Mouse (Mus musculus) lung, embryonic 16.5 days (tissue): ENCODE results near the gene Tmem170. TPM values are rescaled to one million over a fixed set of nuclear protein-coding genes. Genes with fewer than 3 reads are reported as not detected.

Experiments used
- ATAC-seq: fragments of 200-750 bp; cut with Nextera tagmentation; 2 replicates; pipeline ENCODE4 v1.8.0; 2017; ENCODE audit warnings: low read depth, mild to moderate bottlenecking, moderate library complexity
- H3K27ac ChIP-seq: fragments of 300-500 bp; sonication (generic); 2 replicates; pipeline ENCODE4 v1.5.1; 2014; ENCODE audit warnings: mild to moderate bottlenecking, control low read depth, low read length
- H3K27me3 ChIP-seq: fragments of 300-500 bp; sonication (generic); 2 replicates; pipeline ENCODE4 v1.6.1; 2014; ENCODE audit warnings: low read depth, low read length, mixed read lengths; ENCODE audit not compliant: control insufficient read depth, insufficient read depth
- H3K36me3 ChIP-seq: fragments of 300-500 bp; sonication (generic); 2 replicates; pipeline ENCODE4 v1.6.1; 2014; ENCODE audit warnings: low read length; ENCODE audit not compliant: control insufficient read depth, insufficient read depth
- H3K4me1 ChIP-seq: fragments of 300-500 bp; sonication (generic); replicated peaks from 2 replicates; pipeline ENCODE4 v1.6.1; 2014; ENCODE audit warnings: low read length, mixed read lengths; ENCODE audit not compliant: control insufficient read depth, insufficient read depth
- H3K4me2 ChIP-seq: fragments of 300-500 bp; sonication (generic); 2 replicates; pipeline ENCODE4 v1.6.1; 2014; ENCODE audit warnings: low read depth, low read length, control low read depth
- H3K4me3 ChIP-seq: fragments of 300-500 bp; sonication (generic); 2 replicates; pipeline ENCODE4 v1.5.1; 2014; ENCODE audit warnings: mild to moderate bottlenecking, low read length, control low read depth
- H3K9ac ChIP-seq: fragments of 300-500 bp; sonication (generic); 2 replicates; pipeline ENCODE4 v1.6.1; 2014; ENCODE audit warnings: low read length, control low read depth
- H3K9me3 ChIP-seq: fragments of 300-500 bp; sonication (generic); 2 replicates; pipeline ENCODE4 v1.6.1; 2016; ENCODE audit warnings: low read length; ENCODE audit not compliant: control insufficient read depth
- WGBS: fragments of 180-500 bp; shearing (Covaris S2); extraction: QIAGEN DNeasy Blood & Tissue Kit; methylation state at CpG from one replicate; pipeline ENCODE4 v1.1.7; 2014; 5-methylcytosine and 5-hydroxymethylcytosine counted together
- polyA plus RNA-seq: library from polyadenylated mRNA; unstranded; fragments of >200 nt; fragmentation: Nextera tagmentation; extraction: Ambion mirVana; gene quantifications from 2 replicates; pipeline ENCODE4 v1.2.1, GENCODE M21; 2015

Tmem170 gene
- polyA plus RNA-seq, 1 experiment from 2014 or later, result 10.1 TPM

- Histone ChIP-seq H3K9me3 (no peaks in the 10 kb centered on the region), H3K36me3 (no peaks in the 10 kb centered on the region), H3K27ac (no peak overlapping the region), H3K4me1 (no peaks in the 10 kb centered on the region), H3K27me3 (no peaks in the 10 kb centered on the region), H3K9ac (no peak overlapping the region), H3K4me3 (no peak overlapping the region), H3K4me2 (no peak overlapping the region)
- ATAC-seq, result no peak
- 95% methylated on average over 9 of the region's 9 CpGs for WGBS
Measured at GRCm38 (mm10) chr8:111813818-111814217, 62.7 kb downstream of the Tmem170 start.

Other genes with a start within 250 kb of the Tmem170 start
- 1.1 and 1.6 TPM in 2 replicates for gene Ldhd, start 246.4 kb downstream of the Tmem170 start, polyA plus RNA-seq
- 19.8 and 19.9 TPM in 2 replicates for gene Zfp1, start 233.3 kb downstream of the Tmem170 start, polyA plus RNA-seq
- 1.2 TPM in 1 of 2 replicates, not detected in the other for gene Ctrb1, start 185.7 kb downstream of the Tmem170 start, polyA plus RNA-seq
- 49.2 and 52.1 TPM in 2 replicates for gene Bcar1, start 132.9 kb downstream of the Tmem170 start, polyA plus RNA-seq
- gene Cfdp1, start 22.5 kb downstream of the Tmem170 start, polyA plus RNA-seq, result 193 and 203 TPM in 2 replicates
- 14.2 and 15.4 TPM in 2 replicates for gene Chst5, start 33.7 kb upstream of the Tmem170 start, polyA plus RNA-seq
- gene Tmem231, start 57.1 kb upstream of the Tmem170 start, polyA plus RNA-seq, result 17.5 and 19.6 TPM in 2 replicates
- 195 and 218 TPM in 2 replicates for gene Gabarapl2, start 64.0 kb upstream of the Tmem170 start, polyA plus RNA-seq
- 7.5 and 8.8 TPM in 2 replicates for gene Adat1, start 115.6 kb upstream of the Tmem170 start, polyA plus RNA-seq
- 159 and 172 TPM in 2 replicates for gene Kars, start 134.6 kb upstream of the Tmem170 start, polyA plus RNA-seq
- 23.1 and 23.3 TPM in 2 replicates for gene Terf2ip, start 134.6 kb upstream of the Tmem170 start, polyA plus RNA-seq
- gene Gm6793, start 138.3 kb upstream of the Tmem170 start, polyA plus RNA-seq, result 0.58 and 0.60 TPM in 2 replicates